Mouse (Mus musculus) kidney, postnatal 0 days (tissue): ENCODE measurements around the gene Tmem198. TPM values are rescaled to one million over a fixed set of nuclear protein-coding genes. Genes with fewer than 3 reads are reported as not detected.

ENCODE experiments used
- ATAC-seq: fragments of 200-750 bp; cut with Nextera tagmentation; replicated peaks from 2 replicates; pipeline ENCODE4 v1.8.0; 2017; ENCODE audit warnings: low read depth, moderate number of reproducible peaks, moderate TSS enrichment, moderate library complexity; ENCODE audit not compliant: low FRiP score
- DNase-seq: peaks from one replicate; pipeline ENCODE4 v3.0.0-alpha.2; 2016; ENCODE audit warnings: low spot score
- H3K27ac ChIP-seq: fragments of 300-500 bp; sonication (generic); 2 replicates; pipeline ENCODE4 v1.5.1; 2014; ENCODE audit warnings: mild to moderate bottlenecking
- H3K27me3 ChIP-seq: fragments of 300-500 bp; sonication (generic); 2 replicates; pipeline ENCODE4 v1.6.1; 2014; ENCODE audit warnings: low read length, mixed read lengths; ENCODE audit not compliant: insufficient read depth
- H3K36me3 ChIP-seq: fragments of 300-500 bp; sonication (generic); 2 replicates; pipeline ENCODE4 v1.6.1; 2014; ENCODE audit warnings: low read length, mixed read lengths; ENCODE audit not compliant: insufficient read depth
- H3K4me1 ChIP-seq: fragments of 300-500 bp; sonication (generic); replicated peaks from 2 replicates; pipeline ENCODE4 v1.6.1; 2014; ENCODE audit warnings: antibody characterized with exemption, low read length, mixed read lengths; ENCODE audit not compliant: insufficient read depth
- H3K4me2 ChIP-seq: fragments of 300-500 bp; sonication (generic); 2 replicates; pipeline ENCODE4 v1.6.1; 2014; ENCODE audit warnings: mild to moderate bottlenecking, low read length, moderate library complexity, mixed read lengths
- H3K4me3 ChIP-seq: fragments of 300-500 bp; sonication (generic); replicated peaks from 2 replicates; pipeline ENCODE4 v1.5.1; 2014; ENCODE audit warnings: low read depth, low read length
- H3K9ac ChIP-seq: fragments of 300-500 bp; sonication (generic); 2 replicates; pipeline ENCODE4 v1.6.1; 2014; ENCODE audit warnings: low read depth, low read length
- H3K9me3 ChIP-seq: fragments of 300-500 bp; sonication (generic); replicated peaks from 2 replicates; pipeline ENCODE4 v1.6.1; 2016; ENCODE audit warnings: low read length, inconsistent platforms, mixed read lengths
- CTCF ChIP-seq: IDR thresholded peaks from 2 replicates; pipeline ENCODE4 v1.5.1; 2016; ENCODE audit warnings: antibody characterized with exemption, low read depth, mild to moderate bottlenecking, moderate library complexity
- WGBS: fragments of 180-500 bp; shearing (Covaris S2); extraction: QIAGEN DNeasy Blood & Tissue Kit; methylation state at CpG from one replicate; pipeline ENCODE4 v1.1.7; 2014; 5-methylcytosine and 5-hydroxymethylcytosine counted together
- polyA plus RNA-seq: library from polyadenylated mRNA; unstranded; fragments of >200 nt; fragmentation: Nextera tagmentation; extraction: Ambion mirVana; gene quantifications from 2 replicates; pipeline ENCODE4 v1.2.1, GENCODE M21; 2015

Gene Tmem198
- polyA plus RNA-seq, 1 experiment from 2014 or later, result 0.61 TPM

DNA sequence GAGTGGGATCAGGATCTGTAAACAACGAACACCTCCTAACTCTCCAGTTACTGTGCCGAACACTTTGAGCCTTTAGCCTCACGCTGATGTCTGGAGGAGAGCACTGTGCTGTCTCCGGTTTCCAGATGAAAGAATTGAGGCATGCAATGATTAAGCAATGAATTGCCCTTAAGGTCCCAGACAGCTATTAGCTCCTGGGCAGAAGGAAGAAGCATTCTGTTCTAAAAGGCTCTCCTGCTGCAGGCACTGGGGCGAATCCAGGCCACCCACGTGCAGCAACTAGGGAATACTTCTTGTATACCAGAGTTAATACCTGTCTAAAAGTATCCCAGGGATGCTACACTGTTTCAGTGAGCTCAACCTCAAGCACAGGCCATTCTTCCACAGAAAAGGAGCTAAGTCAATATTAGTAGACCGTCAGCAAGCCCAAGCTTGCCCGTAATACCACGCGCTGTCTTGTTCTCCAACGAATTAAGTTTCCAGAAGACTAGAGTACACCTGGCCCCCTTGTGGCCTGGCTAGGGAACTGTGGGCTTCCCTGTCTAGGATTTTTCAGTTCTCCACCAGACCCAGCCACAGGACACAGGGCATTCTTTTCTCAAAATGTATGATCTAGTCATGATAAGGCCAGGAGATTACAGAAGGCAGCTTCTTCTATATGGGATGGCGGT lies 15.7 kb downstream of the Tmem198 start:
- no peak overlapping the region for H3K4me2 ChIP-seq
- H3K4me3 ChIP-seq, result no peak overlapping the region
- TF ChIP-seq CTCF, result peak; percentile 81
- 32% methylated on average over 12 of the region's 12 CpGs for WGBS
- H3K36me3 ChIP-seq, result peaks cover 41% of the 10 kb centered on the region; the same call in 1 of the 2 replicates
- DNase-seq (peak; percentile 84), ATAC-seq (0 out of 2 replicates have a peak, but pooled peaks have one; percentile 21)
- 0 out of 2 replicates have a peak, but pooled peaks cover 4% of the 10 kb centered on the region for H3K4me1 ChIP-seq
- no peaks in the 10 kb centered on the region for H3K27me3 ChIP-seq
- no peak overlapping the region for H3K9ac ChIP-seq
- no peaks in the 10 kb centered on the region for H3K9me3 ChIP-seq
- H3K27ac ChIP-seq, result no peak overlapping the region

GRCm38 (mm10) chr1:75498897-75499296 lies 19.6 kb downstream of the Tmem198 start:
- TF ChIP-seq CTCF, result no peak
- H3K27me3 ChIP-seq, result no peaks in the 10 kb centered on the region
- 0 out of 2 replicates have a peak, but pooled peaks cover 4% of the 10 kb centered on the region for H3K4me1 ChIP-seq
- H3K9me3 ChIP-seq, result no peaks in the 10 kb centered on the region
- peaks cover 48% of the 10 kb centered on the region; the same call in 1 of the 2 replicates for H3K36me3 ChIP-seq
- ATAC-seq (no peak), DNase-seq (no peak)
- no peak overlapping the region for H3K27ac ChIP-seq
- no peak overlapping the region for H3K4me2 ChIP-seq
- WGBS, result 84% methylated on average over 4 of the region's 4 CpGs
- H3K4me3 ChIP-seq, result no peak overlapping the region
- no peak overlapping the region for H3K9ac ChIP-seq

DNA sequence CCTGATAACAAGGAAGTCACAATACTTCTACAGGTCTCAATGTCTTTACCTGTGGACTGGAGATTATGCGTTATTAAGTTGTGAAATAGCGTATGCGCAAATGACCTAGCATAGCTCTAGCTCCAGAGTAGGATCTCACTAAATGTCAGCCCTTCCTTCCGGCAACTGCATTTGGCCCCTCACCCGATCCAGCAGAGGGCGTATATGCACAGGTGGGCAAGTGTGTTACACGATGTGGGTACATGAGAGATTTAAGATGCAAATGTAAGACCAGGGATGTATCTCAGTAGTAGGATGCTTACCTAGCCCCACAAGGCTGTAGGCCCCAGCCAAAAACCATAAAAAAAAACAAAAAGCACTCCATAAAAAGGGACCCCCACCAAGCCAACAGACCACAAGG lies 20.1 kb downstream of the Tmem198 start:
- peak; percentile 53 for TF ChIP-seq CTCF
- Histone ChIP-seq H3K9me3 (no peaks in the 10 kb centered on the region), H3K4me1 (0 out of 2 replicates have a peak, but pooled peaks cover 4% of the 10 kb centered on the region), H3K4me3 (no peak overlapping the region), H3K27ac (no peak overlapping the region), H3K4me2 (no peak overlapping the region), H3K9ac (no peak overlapping the region), H3K36me3 (peaks cover 48% of the 10 kb centered on the region; the same call in 1 of the 2 replicates), H3K27me3 (no peaks in the 10 kb centered on the region)
- DNase-seq (no peak), ATAC-seq (no peak)
- 87% methylated on average over 7 of the region's 7 CpGs for WGBS

DNA sequence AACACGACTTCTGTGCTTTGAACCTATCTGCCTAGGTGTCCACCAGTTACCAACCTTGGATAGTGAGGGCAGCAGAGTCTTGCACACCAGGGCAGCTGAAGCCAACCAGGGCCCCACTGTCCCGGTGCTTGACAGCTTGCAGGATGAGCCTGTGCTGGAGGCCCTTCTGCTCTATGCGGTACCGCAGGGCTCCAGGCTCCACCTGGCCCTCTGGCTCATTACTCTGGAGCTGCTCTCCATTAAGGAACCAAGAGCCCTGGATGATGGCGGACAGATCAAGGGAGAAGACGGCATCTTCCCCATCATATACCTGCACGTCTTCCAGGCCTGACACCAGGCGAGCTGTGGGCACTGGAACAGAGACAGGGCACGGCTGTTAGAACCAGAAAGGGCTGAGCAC lies 22.6 kb downstream of the Tmem198 start:
- H3K36me3 ChIP-seq, result peaks cover 38% of the 10 kb centered on the region; the same call in 1 of the 2 replicates

GRCm38 (mm10) chr1:75502945-75503650 lies 23.8 kb downstream of the Tmem198 start:
- no peaks in the 10 kb centered on the region for H3K9me3 ChIP-seq
- no peak overlapping the region for H3K4me3 ChIP-seq
- DNase-seq (no peak), ATAC-seq (no peak)
- H3K4me2 ChIP-seq, result no peak overlapping the region
- 90% methylated on average over 25 of the region's 25 CpGs for WGBS
- H3K9ac ChIP-seq, result no peak overlapping the region
- H3K4me1 ChIP-seq, result peaks cover 9% of the 10 kb centered on the region; the same call in 1 of the 2 replicates
- H3K27ac ChIP-seq, result no peak overlapping the region
- no peak for TF ChIP-seq CTCF
- no peaks in the 10 kb centered on the region for H3K27me3 ChIP-seq
- peaks cover 30% of the 10 kb centered on the region; the same call in 1 of the 2 replicates for H3K36me3 ChIP-seq

More for the DNA sequence above, 22.6 kb downstream of the Tmem198 start:
- Histone ChIP-seq H3K4me1 (peaks cover 6% of the 10 kb centered on the region; the same call in 1 of the 2 replicates), H3K27ac (no peak overlapping the region), H3K9me3 (no peaks in the 10 kb centered on the region), H3K9ac (no peak overlapping the region), H3K4me3 (no peak overlapping the region), H3K27me3 (no peaks in the 10 kb centered on the region), H3K4me2 (no peak overlapping the region)
- 96% methylated on average over 9 of the region's 9 CpGs for WGBS
- no peak for ATAC-seq
- no peak for TF ChIP-seq CTCF
- DNase-seq, result no peak

- 79% methylated on average over 23 of the region's 23 CpGs for WGBS
- H3K4me3 ChIP-seq, result no peak overlapping the region
- H3K27ac ChIP-seq, result no peak overlapping the region
- no peak for DNase-seq
- H3K4me1 ChIP-seq, result peaks cover 9% of the 10 kb centered on the region; the same call in 1 of the 2 replicates
- H3K9ac ChIP-seq, result no peak overlapping the region
- H3K27me3 ChIP-seq, result no peaks in the 10 kb centered on the region
- no peak for TF ChIP-seq CTCF
- no peak for ATAC-seq
- H3K9me3 ChIP-seq, result no peaks in the 10 kb centered on the region
- H3K36me3 ChIP-seq, result 0 out of 2 replicates have a peak, but pooled peaks cover 25% of the 10 kb centered on the region
- H3K4me2 ChIP-seq, result peak overlapping the region; percentile 68; the same call in 1 of the 2 replicates
These were observed 24.3 kb downstream of the Tmem198 start for GRCm38 (mm10) chr1:75503651-75503980.
